Comparison of ENCODE assay signal across 8 mouse cellular contexts in the genomic region with DNA sequence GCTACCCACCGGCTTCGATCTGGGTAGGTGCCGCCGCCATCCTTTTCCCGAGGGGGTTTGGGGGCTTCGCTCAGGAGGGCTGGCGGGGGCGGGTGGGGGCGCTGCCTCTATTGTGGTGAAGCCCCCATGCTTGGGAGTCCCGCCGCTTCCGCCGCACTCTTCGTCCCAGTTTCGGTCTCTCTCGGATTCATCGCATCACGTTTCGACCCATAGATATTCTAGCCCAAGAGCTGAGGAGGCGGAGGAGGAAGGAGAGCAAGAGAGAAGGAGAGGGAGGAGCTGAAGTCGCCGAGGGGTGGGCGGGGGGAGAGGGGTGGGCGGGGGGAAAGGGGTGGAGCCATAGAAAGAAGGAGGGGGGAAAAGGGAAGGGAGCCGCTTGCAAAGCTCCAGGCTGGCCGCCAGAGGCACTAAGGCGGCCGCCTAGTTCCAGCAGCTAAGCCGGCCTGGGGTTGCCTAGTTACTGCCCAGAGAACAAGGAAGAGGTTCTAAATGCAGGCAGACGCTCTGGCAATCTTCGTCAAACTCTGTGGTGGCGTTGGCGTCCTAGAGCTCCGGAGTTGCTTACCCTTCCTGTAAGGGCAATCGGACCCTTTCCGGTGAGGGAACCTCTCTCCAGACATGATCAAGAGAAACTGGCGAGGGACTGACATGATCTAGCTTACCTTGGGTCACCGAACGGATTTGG. TPM values are rescaled to one million over a fixed set of nuclear protein-coding genes. Genes with fewer than 3 reads are reported as not detected.
DNase-seq lines count a peak whose midpoint lies in the region; ATAC-seq and TF ChIP-seq lines count a peak whose summit lies in the region.

TSS of gene Brwd3 (minus strand) at position 283 of the 685 bp plus-strand sequence.

- DNase-seq in WW6 (ENCODE audit: low read depth, low spot score): peak; percentile 49
- peak; percentile 34 to 65 for DNase-seq in cerebellum, postnatal 4 days (ENCODE audit: low spot score in 2 of 2)
- peak; percentile 84 for DNase-seq in gastrocnemius, adult 18-20 months (ENCODE audit: low spot score)
- DNase-seq in hindbrain, postnatal 0 days (ENCODE audit: low spot score): peak; percentile 91
- DNase-seq in left cerebral cortex, adult 2 months (ENCODE audit: extremely low spot score in 1 of 2, low spot score in 2 of 2): peak; percentile 71 to 79
- DNase-seq in right cerebral cortex, adult 2 months (ENCODE audit: low spot score in 2 of 2): peak; percentile 73 to 78
- peak; percentile 84 for DNase-seq in urinary bladder, postnatal 14 days (ENCODE audit: low spot score)

- no peaks in the 10 kb centered on the region for H3K9me3 ChIP-seq in hindbrain, postnatal 0 days (ENCODE audit: low read length)

- H3K4me1 ChIP-seq in hindbrain, postnatal 0 days (ENCODE audit: insufficient read depth, low read length): no peaks in the 10 kb centered on the region

- intact Hi-C loops in left cerebral cortex, adult 2 months (cut with DNase I): no loop called here

- peak within 1 kb of the TSS; percentile 74 for H3K27ac ChIP-seq in hindbrain, postnatal 0 days
- peak within 1 kb of the TSS; percentile 73 for H3K27ac ChIP-seq in left cerebral cortex, adult 2 months

- peak within 1 kb of the TSS; percentile 54 for H3K9ac ChIP-seq in hindbrain, postnatal 0 days (replicated peaks; ENCODE audit: low read length)

- peak; percentile 54 for TF ChIP-seq CTCF in hindbrain, postnatal 0 days (IDR thresholded peaks at IDR 0.05; ENCODE audit: low read depth)
- TF ChIP-seq CTCF in left cerebral cortex, adult 2 months (IDR thresholded peaks at IDR 0.05): peak; percentile 52

- H3K27me3 ChIP-seq in hindbrain, postnatal 0 days (ENCODE audit: insufficient read depth, low read length): no peaks in the 10 kb centered on the region

- 30% methylated on average over 35 of the region's 39 CpGs for WGBS in hindbrain, postnatal 0 days

- ATAC-seq in hindbrain, postnatal 0 days: peak; percentile 97
- peak; percentile 88 for ATAC-seq in megakaryocyte, adult 5-6 weeks (ENCODE audit: poor library complexity, severe bottlenecking)

- H3K36me3 ChIP-seq in hindbrain, postnatal 0 days (ENCODE audit: insufficient read depth, low read length): no peaks in the 10 kb centered on the region

- H3K4me3 ChIP-seq in hindbrain, postnatal 0 days (ENCODE audit: low read length): peak within 1 kb of the TSS; percentile 55
- peak within 1 kb of the TSS; percentile 54 for H3K4me3 ChIP-seq in left cerebral cortex, adult 2 months

- peak within 1 kb of the TSS; percentile 56 for H3K4me2 ChIP-seq in hindbrain, postnatal 0 days (ENCODE audit: low read depth, low read length)

RNA-seq across cellular contexts. Expression of gene Brwd3, which starts in this region (rescaled TPM):
- total RNA-seq in gastrocnemius, adult 18-20 months (2021): 1 to 10 TPM; 2.6 to 2.8 TPM
- 5.0 and 5.3 TPM in 2 replicates for total RNA-seq in hindbrain, postnatal 0 days (2014; rRNA removed)
- 2.9 and 3.4 TPM in 2 replicates for polyA plus RNA-seq in hindbrain, postnatal 0 days (2015; fragmentation: Nextera tagmentation; extraction: Ambion mirVana)
- 10 to 100 TPM; 13.4 to 13.5 TPM for total RNA-seq in left cerebral cortex, adult 2 months (2021)
- total RNA-seq in megakaryocyte, adult 5-6 weeks (2015): 12.6 and 14.7 TPM in 2 replicates
- total RNA-seq in megakaryocyte, adult 5-6 weeks (2017): 6.9 and 9.4 TPM in 2 replicates

Comparison
In these comparisons a context has a peak if more than half of its experiments do, and no peak if none do; other contexts are left out.
1. Peak in every context shown above with its lines: DNase-seq, ATAC-seq, H3K4me3 ChIP-seq and H3K27ac ChIP-seq.